Mouse (Mus musculus): Measurements from ENCODE around the gene Slc4a4.

The Slc4a4 gene

GRCm38 (mm10) chr5:88886668-88887555 is at the start of gene Slc4a4:
TSS of gene Slc4a4 (plus strand) at chr5:88886818.
- DNase-seq (ENCODE audit: low spot score in 2 of 2): no peak

DNA sequence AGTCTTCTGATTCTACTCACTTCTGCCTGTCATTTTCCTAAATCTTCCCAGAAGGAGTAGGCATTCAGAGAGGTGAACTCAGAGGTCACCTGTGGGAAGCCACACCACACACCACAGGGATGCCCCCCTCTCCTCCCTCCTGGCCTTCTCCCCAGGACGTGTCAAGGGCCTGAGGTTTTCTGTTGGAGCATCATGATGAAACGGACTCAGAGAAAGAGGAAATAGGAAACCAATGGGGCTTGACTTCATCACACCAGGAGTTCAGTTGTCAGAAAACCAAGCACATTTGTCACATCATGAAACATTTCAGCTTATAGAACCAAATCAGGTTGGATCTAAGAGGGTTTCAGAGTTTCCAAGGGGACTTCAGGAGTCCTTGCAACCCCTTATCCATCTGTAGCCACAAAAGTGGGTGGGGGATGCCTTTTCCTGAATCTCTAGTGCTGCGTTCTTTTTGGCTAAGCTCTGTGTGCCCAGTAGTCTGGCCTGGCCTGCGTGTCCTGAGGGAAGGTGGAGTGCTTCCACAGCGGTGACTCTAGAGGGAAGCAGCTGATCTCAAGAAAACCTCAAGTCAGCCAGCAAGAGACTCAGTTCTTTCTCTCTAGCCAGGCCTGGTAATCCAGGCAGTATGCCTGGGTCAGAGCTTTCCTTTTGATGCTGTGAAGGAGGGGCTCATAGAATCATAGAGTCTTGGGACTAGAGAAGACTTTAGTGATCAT is 46.4 kb upstream of the Slc4a4 start:
- DNase-seq (ENCODE audit: low spot score in 2 of 2): no peak

DNA sequence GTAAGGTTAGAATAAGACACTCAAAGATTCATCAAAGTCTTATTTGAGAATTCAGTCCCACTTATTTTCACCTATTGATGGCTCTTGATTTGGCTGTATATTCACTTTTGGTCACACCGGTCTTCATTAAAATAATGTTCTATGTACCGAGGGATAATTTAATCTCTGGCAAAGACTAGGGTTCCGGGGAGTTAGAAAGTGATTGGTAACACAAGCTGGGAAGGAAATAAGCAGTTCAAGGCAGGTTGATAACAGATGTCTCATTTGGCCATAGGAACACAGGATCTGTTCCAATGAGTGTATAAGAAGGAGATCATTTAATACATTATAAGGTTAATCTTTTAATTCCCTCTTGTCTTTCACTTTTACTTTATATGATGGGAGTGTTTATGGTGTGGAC is 29.3 kb upstream of the Slc4a4 start:
- no peak for DNase-seq (ENCODE audit: low spot score in 2 of 2)

- DNase-seq (ENCODE audit: low spot score in 2 of 2): no peak
These were observed 28.8 kb upstream of the Slc4a4 start for GRCm38 (mm10) chr5:88857801-88858200.

DNA sequence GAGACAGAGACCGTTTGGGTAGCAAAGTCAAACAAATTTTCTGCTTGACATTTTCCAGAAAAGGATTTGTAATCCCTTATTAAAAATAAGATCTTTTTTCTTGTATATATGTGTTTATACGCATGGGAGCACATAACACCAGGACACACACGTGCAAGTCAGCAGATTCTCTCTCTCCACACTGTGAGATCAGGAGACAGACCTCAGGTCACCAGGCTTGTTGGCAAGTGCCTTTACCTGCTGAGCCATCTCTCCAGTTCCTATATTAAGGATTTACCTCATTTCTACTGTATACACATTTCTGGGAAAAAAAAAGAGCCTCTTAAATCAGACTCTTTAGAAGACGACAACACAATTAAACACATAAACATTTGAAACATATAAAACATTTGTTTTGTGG is 28.4 kb upstream of the Slc4a4 start:
- DNase-seq (ENCODE audit: low spot score in 2 of 2): no peak

DNA sequence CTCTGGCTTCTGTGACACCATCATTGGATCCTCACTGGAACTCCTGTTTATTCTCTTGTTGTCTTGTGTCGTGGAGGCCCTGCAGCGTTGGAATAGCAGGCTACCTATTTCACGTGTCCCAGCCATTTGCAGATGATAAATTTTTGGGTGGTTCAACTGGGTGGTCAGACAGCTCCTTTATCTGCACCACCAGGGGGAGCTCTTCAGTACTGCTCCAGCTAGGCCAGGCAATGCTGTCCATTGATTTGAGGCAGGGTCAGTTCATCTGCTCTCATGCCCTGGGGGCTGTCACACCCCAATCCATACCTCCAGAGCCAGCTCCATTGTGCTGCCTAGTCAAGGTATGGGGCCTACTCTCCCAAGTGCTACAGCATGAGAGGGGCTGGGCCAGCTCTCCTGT is 24.5 kb upstream of the Slc4a4 start:
- DNase-seq (ENCODE audit: low spot score in 2 of 2): no peak

GRCm38 (mm10) chr5:88862794-88863193 is 23.8 kb upstream of the Slc4a4 start:
- no peak for DNase-seq (ENCODE audit: low spot score in 2 of 2)

DNA sequence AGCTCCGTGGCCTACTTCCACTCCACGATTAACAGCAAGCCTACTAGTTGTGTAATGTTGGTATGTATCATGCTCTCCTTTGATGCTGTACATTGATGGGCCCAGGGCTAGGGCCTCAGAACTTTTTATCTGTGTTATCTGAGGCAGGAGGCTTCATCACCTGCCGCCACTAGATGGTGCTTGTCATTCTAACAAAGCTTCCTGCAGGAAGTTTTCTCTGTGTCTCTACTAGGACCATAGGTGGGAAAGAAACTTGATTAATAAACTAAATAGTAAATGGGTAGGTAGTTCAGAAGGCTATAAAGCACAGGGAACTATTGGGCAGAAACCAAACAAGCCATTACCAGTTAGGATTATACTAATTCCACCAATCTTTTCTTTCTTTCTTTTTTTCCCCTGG is 2.5 kb upstream of the Slc4a4 start:
- DNase-seq (ENCODE audit: low spot score in 2 of 2): peak in 1 of 2 experiments; percentile 10

DNA sequence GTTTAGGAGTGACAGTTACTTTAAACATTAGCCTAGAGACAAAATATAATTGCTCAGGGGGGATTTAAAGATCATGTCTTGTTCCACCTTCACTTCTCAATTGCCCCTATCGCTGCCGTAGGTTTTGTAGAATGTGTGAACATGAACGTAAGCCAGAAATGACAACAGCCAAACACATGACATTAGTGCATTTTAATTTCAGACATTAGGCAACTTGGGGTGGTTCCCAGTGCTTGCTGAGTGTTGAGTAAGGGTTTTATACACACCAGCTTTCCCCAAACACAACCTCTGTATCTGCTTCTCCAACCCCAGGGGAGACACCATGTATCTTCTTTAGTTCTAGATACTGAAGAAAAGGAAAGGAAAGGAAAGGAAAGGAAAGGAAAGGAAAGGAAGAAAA is 1.1 kb upstream of the Slc4a4 start:
- DNase-seq (ENCODE audit: low spot score in 2 of 2): no peak

- no peak for DNase-seq (ENCODE audit: low spot score in 2 of 2)
These were observed 674 bp upstream of the Slc4a4 start for GRCm38 (mm10) chr5:88885944-88886343.

DNA sequence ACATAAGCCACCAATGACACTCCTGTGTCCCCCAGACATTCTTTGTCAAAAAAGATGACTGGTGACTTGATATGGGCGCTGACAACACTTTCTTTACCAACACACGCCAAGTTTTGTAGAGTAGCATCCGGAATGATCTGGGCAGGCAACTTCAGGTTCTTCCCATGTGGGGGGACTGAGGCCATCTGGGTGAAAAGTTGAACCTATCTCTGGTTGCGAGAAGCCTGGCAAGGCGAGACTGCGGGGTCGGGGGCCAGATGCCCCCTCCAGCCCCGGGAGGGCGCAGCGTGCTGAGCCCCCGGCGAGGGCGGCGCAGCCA is 310 bp upstream of the Slc4a4 start:
- no peak for DNase-seq (ENCODE audit: low spot score in 2 of 2)

- no peak for DNase-seq (ENCODE audit: low spot score in 2 of 2)
These were observed 1.2 kb downstream of the Slc4a4 start for GRCm38 (mm10) chr5:88887556-88888412.

- DNase-seq (ENCODE audit: low spot score in 2 of 2): no peak
These were observed 1.7 kb downstream of the Slc4a4 start for GRCm38 (mm10) chr5:88888413-88888700.

- no peak for DNase-seq (ENCODE audit: low spot score in 2 of 2)
These were observed 2.7 kb downstream of the Slc4a4 start for GRCm38 (mm10) chr5:88889326-88889725.

GRCm38 (mm10) chr5:88890146-88890545 is 3.5 kb downstream of the Slc4a4 start:
- no peak for DNase-seq (ENCODE audit: low spot score in 2 of 2)

GRCm38 (mm10) chr5:88896574-88896973 is 10.0 kb downstream of the Slc4a4 start:
- DNase-seq (ENCODE audit: low spot score in 2 of 2): no peak

- DNase-seq (ENCODE audit: low spot score in 2 of 2): no peak
These were observed 16.5 kb downstream of the Slc4a4 start for GRCm38 (mm10) chr5:88903111-88903510.

DNA sequence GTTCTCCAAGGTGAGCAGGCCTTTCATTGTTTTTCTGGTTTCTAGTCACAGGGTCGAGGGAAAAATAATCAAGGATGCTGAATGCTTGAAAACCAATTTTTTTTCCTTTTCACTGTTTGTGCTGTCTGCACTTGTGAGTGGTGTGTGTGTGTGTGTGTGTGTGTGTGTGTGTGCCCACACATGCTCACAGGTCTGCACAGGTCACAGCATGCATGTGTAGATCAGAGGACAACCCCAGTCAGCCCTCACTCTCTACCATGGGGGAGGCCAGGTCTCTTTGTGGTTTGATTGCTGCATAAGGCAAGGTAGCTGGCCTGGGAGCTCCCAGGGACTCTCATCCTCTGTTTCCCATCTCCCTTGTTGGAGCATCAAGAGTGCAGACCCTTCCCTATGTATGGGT is 16.9 kb downstream of the Slc4a4 start:
- no peak for DNase-seq (ENCODE audit: low spot score in 2 of 2)

DNA sequence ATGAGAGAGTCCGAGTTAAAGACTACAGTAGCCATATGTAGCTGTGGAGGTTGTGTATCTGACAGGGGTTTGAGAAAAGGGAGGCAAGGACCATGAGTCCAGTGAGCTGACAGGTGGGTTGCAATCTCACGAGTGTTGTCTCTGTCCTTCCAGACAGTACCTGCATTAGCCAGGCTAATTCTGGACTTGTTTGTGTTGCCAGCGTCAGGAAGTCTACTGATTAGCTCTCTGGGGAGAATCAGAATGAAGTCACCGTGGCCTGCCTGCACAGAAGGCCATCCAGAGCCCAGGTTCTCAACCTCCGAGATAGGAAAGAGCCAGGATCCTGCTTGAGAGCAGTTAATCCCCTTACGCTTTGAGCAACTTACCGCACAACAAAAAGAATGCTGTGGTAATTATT is 18.2 kb downstream of the Slc4a4 start:
- no peak for DNase-seq (ENCODE audit: low spot score in 2 of 2)

DNA sequence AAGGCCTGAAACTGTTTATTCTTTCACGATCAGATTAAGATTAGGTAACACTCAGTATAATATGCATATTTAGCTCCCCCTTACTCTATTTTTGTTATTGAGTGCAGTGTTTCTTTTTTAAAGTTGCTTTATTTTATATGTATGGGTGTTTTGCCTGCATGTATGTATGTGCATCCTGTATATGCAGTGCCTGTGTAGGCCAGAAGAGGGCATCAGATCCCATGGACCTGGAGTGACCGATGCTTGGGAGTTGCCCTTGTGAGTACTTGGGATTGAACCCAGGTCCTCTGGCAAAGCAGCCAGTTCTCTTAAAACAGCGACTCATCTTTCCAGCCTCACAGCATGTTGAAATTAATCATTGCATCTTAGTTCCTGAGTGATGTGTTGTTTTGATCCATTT is 21.0 kb downstream of the Slc4a4 start:
- no peak for DNase-seq (ENCODE audit: low spot score in 2 of 2)

- no peak for DNase-seq (ENCODE audit: low spot score in 2 of 2)
These were observed 26.0 kb downstream of the Slc4a4 start for GRCm38 (mm10) chr5:88912629-88913028.

GRCm38 (mm10) chr5:88915082-88915481 is 28.5 kb downstream of the Slc4a4 start:
- DNase-seq (ENCODE audit: low spot score in 2 of 2): no peak

Measured in right cerebral cortex, postnatal 36 days (tissue).